17 mouse cellular contexts compared by ENCODE assay signal in the genomic region with DNA sequence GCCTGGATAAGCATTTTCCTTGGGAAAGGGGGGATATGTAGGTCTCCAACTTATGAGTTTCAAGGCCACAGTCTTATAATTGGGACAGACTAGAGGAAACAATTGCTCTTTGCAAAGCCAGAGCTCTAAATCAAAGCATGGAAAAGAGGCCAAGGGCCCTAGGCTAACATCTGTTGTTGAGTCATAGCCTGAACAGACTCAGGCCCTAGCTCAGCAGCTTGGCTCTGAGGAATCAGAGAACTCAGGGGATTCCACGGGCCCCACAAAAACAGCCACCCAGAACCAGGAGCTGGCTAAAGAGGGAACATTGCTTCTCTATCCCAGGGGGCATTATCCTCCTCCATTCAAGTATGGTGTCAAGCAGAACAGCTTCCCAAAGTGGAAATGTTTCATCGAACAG. TPM values are rescaled to one million over a fixed set of nuclear protein-coding genes. Genes with fewer than 3 reads are reported as not detected.
DNase-seq lines count a peak whose midpoint lies in the region; ATAC-seq and TF ChIP-seq lines count a peak whose summit lies in the region.
"Had no signal": no experiment of that assay in that cellular context is flagged by ENCODE, and none has a peak within 500 bp of the region (broad histone marks: within the 10 kb centered on the region; RNA-seq: fewer than 3 reads in every experiment).

No protein-coding gene starts in this region.

- no peaks in the 10 kb centered on the region for H3K27me3 ChIP-seq in heart, embryonic 12.5 days (replicated peaks)
- H3K27me3 ChIP-seq in CH12.LX (replicated peaks), result no peaks in the 10 kb centered on the region
- H3K27me3 ChIP-seq: liver, embryonic 13.5 days; megakaryocyte, embryonic 14.5 days had no signal

- DNase-seq in heart, adult 11 months, result peak; percentile 97
- no peak for DNase-seq in CH12.LX (ENCODE audit: extremely low read depth)
- DNase-seq in adrenal gland, adult 8-10 months, result peak; percentile 75
- DNase-seq in gastrocnemius, postnatal 25 days, result peak; percentile 46
- no peak for DNase-seq in ovary, postnatal 36 days (ENCODE audit: low spot score)
- DNase-seq in cerebellum, adult 9-11 months, result no peak
- DNase-seq: cerebellum, adult 11 months; liver, embryonic 13.5 days; right cerebral cortex, postnatal 4 days; thymus, postnatal 25 days had no signal

- H3K36me3 ChIP-seq in heart, embryonic 12.5 days, result 0 out of 2 replicates have a peak, but pooled peaks cover 4% of the 10 kb centered on the region
- H3K36me3 ChIP-seq in CH12.LX (replicated peaks in 1 of 2; ENCODE audit: control insufficient read depth in 1 of 2, insufficient read depth in 1 of 2, low read length in 1 of 2), result peaks cover 0 to 8% of the 10 kb centered on the region in 2 experiments
- H3K36me3 ChIP-seq: liver, embryonic 13.5 days had no signal

- H3K4me3 ChIP-seq in heart, embryonic 12.5 days, result no peak overlapping the region
- H3K4me3 ChIP-seq in CH12.LX (replicated peaks in 1 of 3; ENCODE audit: low read depth in 2 of 3, low read length in 2 of 3, poor library complexity in 1 of 3), result no peak overlapping the region
- H3K4me3 ChIP-seq: liver, embryonic 13.5 days; megakaryocyte, embryonic 14.5 days had no signal

- no peak overlapping the region for H3K4me2 ChIP-seq in heart, embryonic 12.5 days
- H3K4me2 ChIP-seq in CH12.LX (ENCODE audit: insufficient read depth, low read depth, poor library complexity, severe bottlenecking), result no peak overlapping the region
- H3K4me2 ChIP-seq: hindbrain, embryonic 14.5 days; liver, embryonic 13.5 days had no signal

- H3K4me1 ChIP-seq in heart, embryonic 12.5 days (replicated peaks), result peaks cover 23% of the 10 kb centered on the region
- peaks cover 26 to 60% of the 10 kb centered on the region in 2 experiments for H3K4me1 ChIP-seq in CH12.LX (ENCODE audit: control insufficient read depth in 1 of 2, insufficient read depth in 2 of 2)

- WGBS in heart, embryonic 12.5 days, result 87% methylated on average over 2 of the region's 2 CpGs

- no peak for TF ChIP-seq CTCF in CH12.LX (conservative IDR thresholded peaks at IDR 0.05 in 1 of 2, IDR thresholded peaks at IDR 0.05 in 1 of 2; ENCODE audit: low read depth in 2 of 2, low read length in 2 of 2)

- H3K27ac ChIP-seq in heart, embryonic 12.5 days (ENCODE audit: poor library complexity, severe bottlenecking), result no peak overlapping the region
- H3K27ac ChIP-seq in CH12.LX (ENCODE audit: insufficient read depth, low read depth), result no peak overlapping the region
- H3K27ac ChIP-seq: hindbrain, embryonic 14.5 days; liver, embryonic 13.5 days had no signal

- H3K9ac ChIP-seq in heart, embryonic 12.5 days, result no peak overlapping the region
- H3K9ac ChIP-seq in CH12.LX (ENCODE audit: insufficient read depth, low read depth), result no peak overlapping the region
- H3K9ac ChIP-seq: hindbrain, embryonic 14.5 days; liver, embryonic 13.5 days had no signal

- no peak for TF ChIP-seq POLR2A in CH12.LX (IDR thresholded peaks at IDR 0.05; ENCODE audit: low read depth, low read length)

- TF ChIP-seq EP300 in CH12.LX (IDR thresholded peaks at IDR 0.05; ENCODE audit: low read length), result no peak

- dilution Hi-C loops in CH12.LX (cut with MboI; ENCODE audit: extremely low pct_ligation_motif_present, extremely low pct_unique_long_range_greater_than_20kb, low sequenced_read_pairs), result no loop called here

- in situ Hi-C loops in CH12.LX (cut with MboI; ENCODE audit: low pct_ligation_motif_present, low pct_unique_long_range_greater_than_20kb, low sequenced_read_pairs), result loop anchor here (25.0 kb wide), 1 partner anchor 148 kb away; no protein-coding TSS in a partner anchor

- no peak for ATAC-seq in heart, embryonic 12.5 days (ENCODE audit: insufficient number of reproducible peaks, low FRiP score)
- ATAC-seq: forebrain, embryonic 14.5 days had no signal

- no peaks in the 10 kb centered on the region for H3K79me2 ChIP-seq in CH12.LX (replicated peaks; ENCODE audit: control insufficient read depth, extremely low read depth, insufficient read depth, poor library complexity, severe bottlenecking)

- H3K9me3 ChIP-seq in heart, embryonic 12.5 days (replicated peaks), result peaks cover 3% of the 10 kb centered on the region; the same call in 1 of the 2 replicates
- H3K9me3 ChIP-seq in CH12.LX (replicated peaks; ENCODE audit: low read length), result no peaks in the 10 kb centered on the region
- H3K9me3 ChIP-seq: liver, embryonic 13.5 days; megakaryocyte, embryonic 14.5 days had no signal

- TF ChIP-seq RAD21 in CH12.LX (IDR thresholded peaks at IDR 0.05; ENCODE audit: low read depth, low read length), result no peak

TF ChIP-seq in CH12.LX, 34 proteins besides CTCF, POLR2A, EP300 and RAD21:
- TF ChIP-seq ETS1 (conservative IDR thresholded peaks at IDR 0.05; ENCODE audit: low read depth, low read length), result peak; percentile 44
- no peak for TF ChIP-seq ELF1 (IDR thresholded peaks at IDR 0.05; ENCODE audit: low read depth, low read length)
- 0 out of 2 replicates have a peak, but pooled peaks have one; percentile 41 for TF ChIP-seq JUND (conservative IDR thresholded peaks at IDR 0.05; ENCODE audit: low read depth, low read length)

RNA-seq across cellular contexts. Expression of a gene that starts 28.1 kb away (rescaled TPM):
- polyA plus RNA-seq in heart, embryonic 12.5 days (2016; fragmentation: Nextera tagmentation; extraction: Ambion mirVana), result 40.3 and 41.4 TPM in 2 replicates
- total RNA-seq in CH12.LX (2012; rRNA removed), result 23.1 and 24.9 TPM in 2 replicates
- total RNA-seq in CH12.LX (2014; rRNA removed), result 31.3 and 34.9 TPM in 2 replicates
- polyA plus RNA-seq in CH12.LX (2012; ENCODE audit: insufficient read length, low read depth), result 30.2 and 35.3 TPM in 2 replicates
- 10 to 100 TPM; 47.4 to 56.8 (median 54.8) TPM for total RNA-seq in adrenal gland, adult 8-10 months (2022)
- total RNA-seq in gastrocnemius, postnatal 25 days (2021), result 10 to 100 TPM; 25.6 to 27.1 TPM

RNA-seq across cellular contexts. Expression of a gene that starts 32.3 kb away (rescaled TPM):
- polyA plus RNA-seq in heart, embryonic 12.5 days (2016; fragmentation: Nextera tagmentation; extraction: Ambion mirVana), result not detected in 2 replicates
- not detected in 2 replicates for total RNA-seq in CH12.LX (2012; rRNA removed)
- total RNA-seq in CH12.LX (2014; rRNA removed), result not detected in 2 replicates
- polyA plus RNA-seq in CH12.LX (2012; ENCODE audit: insufficient read length, low read depth), result not detected in 2 replicates
- not detected for total RNA-seq in adrenal gland, adult 8-10 months (2022)
- not detected for total RNA-seq in gastrocnemius, postnatal 25 days (2021)
- total RNA-seq: MEL had no signal
- polyA plus RNA-seq: forebrain, embryonic 14.5 days; hindbrain, embryonic 14.5 days; large intestine, adult 2 months; liver, embryonic 13.5 days; neural tube, embryonic 11.5 days had no signal

RNA-seq across cellular contexts. Expression of a gene that starts 48.1 kb away (rescaled TPM):
- polyA plus RNA-seq in heart, embryonic 12.5 days (2016; fragmentation: Nextera tagmentation; extraction: Ambion mirVana), result 8.0 and 8.5 TPM in 2 replicates
- total RNA-seq in CH12.LX (2012; rRNA removed) (3.4 and 4.0 TPM in 2 replicates), CH12.LX (2014; rRNA removed) (7.4 and 7.7 TPM in 2 replicates)
- polyA plus RNA-seq in CH12.LX (2012; ENCODE audit: insufficient read length, low read depth), result 7.2 and 7.5 TPM in 2 replicates
- 10 to 100 TPM; 14.5 to 18.2 (median 16.9) TPM for total RNA-seq in adrenal gland, adult 8-10 months (2022)
- under 1 TPM; 0.59 to 0.87 TPM for total RNA-seq in gastrocnemius, postnatal 25 days (2021)

Comparison
In these comparisons a context has a peak if more than half of its experiments do, and no peak if none do; other contexts are left out.
1. DNase-seq: peak in heart, adult 11 months (single experiment), adrenal gland, adult 8-10 months (single experiment) and gastrocnemius, postnatal 25 days (single experiment); none in CH12.LX (single experiment), ovary, postnatal 36 days (single experiment) and cerebellum, adult 9-11 months (single experiment).